Mouse (Mus musculus) central nervous system, embryonic 14 days (tissue): ENCODE measurements around the gene Plet1. TPM values are rescaled to one million over a fixed set of nuclear protein-coding genes. Genes with fewer than 3 reads are reported as not detected.

Source experiments
- polyA plus RNA-seq: library from polyadenylated mRNA; depleted of rRNA; stranded (reverse); fragments of >200 nt; gene quantifications from 2 replicates; pipeline ENCODE4 v1.2.3, GENCODE M21; 2012; rRNA removed

Gene Plet1
- polyA plus RNA-seq, result 0.21 and 0.91 TPM in 2 replicates

GRCm38 (mm10) chr9:50494311-50494710 lies at the start of gene Plet1:
Plet1 (plus strand) TSS chr9:50494525.

DNA sequence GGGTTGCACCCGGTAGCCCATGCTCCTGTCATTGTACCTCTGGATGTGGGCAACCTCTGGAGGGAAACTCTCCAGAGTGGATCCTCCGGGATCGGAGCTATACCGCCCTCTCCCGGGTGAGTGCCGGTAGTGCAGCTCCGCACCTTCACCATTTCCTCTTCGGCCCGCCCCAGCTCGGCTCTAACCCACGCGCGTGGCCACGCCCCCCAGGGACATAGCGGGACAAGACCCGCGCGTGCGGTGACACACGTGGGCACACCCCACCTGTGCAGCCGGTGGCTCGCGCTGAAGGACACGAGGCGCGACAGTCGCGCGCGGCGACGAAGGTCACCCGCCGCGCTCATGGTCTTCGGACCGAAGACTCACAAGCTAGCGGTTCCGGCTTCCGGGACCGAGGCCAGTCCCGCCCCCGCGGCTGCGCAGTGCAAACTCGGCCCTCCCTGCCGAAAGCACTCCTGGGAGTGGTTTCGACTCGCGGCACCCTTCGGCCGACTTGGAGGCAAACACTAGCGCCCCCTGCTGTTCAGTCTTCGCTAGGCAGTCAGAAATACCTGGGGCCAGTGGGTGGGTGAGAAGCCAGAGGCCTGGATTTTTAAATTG lies 34.1 kb downstream of the Plet1 start, which contains the start of gene Pts:
TSS of gene Pts (minus strand) at position 432 of the 600 bp plus-strand sequence.

GRCm38 (mm10) chr9:50554241-50555093 lies 60.1 kb downstream of the Plet1 start, which contains the start of gene Il18:
Il18 (plus strand) TSS chr9:50554827.

DNA sequence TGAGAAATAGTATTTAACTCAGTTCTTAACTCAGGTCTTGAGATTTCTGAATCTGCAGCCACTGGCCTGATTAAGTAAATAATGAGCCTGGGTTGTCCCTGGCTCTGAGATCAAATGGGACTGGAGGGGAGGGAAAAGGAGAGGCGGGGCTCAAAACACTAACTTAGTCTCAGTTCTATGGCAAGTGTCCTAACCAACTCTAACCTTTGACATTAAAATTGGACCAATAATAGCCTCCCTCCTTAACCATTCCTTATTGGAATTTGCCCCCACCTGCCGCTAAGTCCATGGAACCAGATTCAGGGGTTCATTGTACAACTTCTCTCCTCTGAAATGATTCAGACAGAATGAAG lies 60.7 kb downstream of the Plet1 start, which contains the start of gene Bco2:
TSS of gene Bco2 (minus strand) at position 88 of the 353 bp plus-strand sequence.

Other genes starting within 250 kb of the Plet1 start
- gene Rpl10-ps3, start 149.6 kb upstream of the Plet1 start, polyA plus RNA-seq, result 47.5 and 64.9 TPM in 2 replicates
- 82.2 and 86.4 TPM in 2 replicates for gene Pts, start 34.2 kb downstream of the Plet1 start, polyA plus RNA-seq
- 14.3 and 17.1 TPM in 2 replicates for gene Il18, start 60.3 kb downstream of the Plet1 start, polyA plus RNA-seq
- 0.35 and 0.48 TPM in 2 replicates for gene Bco2, start 60.7 kb downstream of the Plet1 start, polyA plus RNA-seq
- not detected in 2 replicates for gene Tex12, start 66.8 kb downstream of the Plet1 start, polyA plus RNA-seq
- gene Sdhd, start 109.3 kb downstream of the Plet1 start, polyA plus RNA-seq, result 145 and 152 TPM in 2 replicates
- gene Timm8b, start 109.4 kb downstream of the Plet1 start, polyA plus RNA-seq, result 368 and 467 TPM in 2 replicates
- 3.9 and 4.9 TPM in 2 replicates for gene Pih1d2, start 122.8 kb downstream of the Plet1 start, polyA plus RNA-seq
- 22.2 and 22.6 TPM in 2 replicates for gene Nkapd1, start 122.9 kb downstream of the Plet1 start, polyA plus RNA-seq
- gene Dlat, start 165.3 kb downstream of the Plet1 start, polyA plus RNA-seq, result 30.6 and 34.2 TPM in 2 replicates
- gene Dixdc1, start 245.0 kb downstream of the Plet1 start, polyA plus RNA-seq, result 31.3 and 33.4 TPM in 2 replicates